Mouse (Mus musculus): ENCODE results near the gene 1700042G07Rik. TPM values are rescaled to one million over a fixed set of nuclear protein-coding genes. Genes with fewer than 3 reads are reported as not detected.

1700042G07Rik gene
- 20.7 TPM for polyA plus RNA-seq (2014; fragmentation: Illumina TruSeq; extraction: RNeasy Lipid Tissue Mini Kit (QIAGEN cat#74804); ENCODE audit: low read depth, low replicate concordance)

DNA sequence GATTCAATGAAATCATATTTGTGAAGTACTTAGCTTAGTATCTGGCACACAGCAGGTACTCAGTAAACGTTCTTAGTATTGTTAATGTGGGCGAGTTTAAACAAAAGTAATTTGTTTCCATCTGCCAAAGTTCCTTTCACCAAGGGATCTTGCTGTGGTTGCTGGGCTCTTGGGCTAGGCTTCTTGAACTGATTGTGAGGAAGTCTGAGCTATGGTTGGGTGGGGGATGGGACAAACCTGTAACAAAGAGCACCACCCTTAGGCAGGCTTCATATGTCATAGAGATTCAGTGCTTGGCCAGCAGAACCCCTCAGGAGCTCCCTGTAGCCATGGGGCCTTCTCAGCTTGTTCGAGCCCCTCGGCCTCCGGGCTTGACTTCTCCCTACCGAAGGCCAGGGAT lies at the start of gene 1700042G07Rik, which contains the start of gene Gm49337:
Gene 1700042G07Rik, plus strand, starts transcription at position 301 of the 400 bp plus-strand sequence.
Gene Gm49337, plus strand, starts transcription at position 313 of the 400 bp plus-strand sequence.

GRCm38 (mm10) chr4:116123602-116124519 lies 49.3 kb upstream of the 1700042G07Rik start, which contains the start of the genes Rad54l and Pomgnt1:
Rad54l (minus strand) TSS chr4:116123690.
Pomgnt1 (plus strand) TSS chr4:116123840.

GRCm38 (mm10) chr4:116151238-116151637 lies 21.9 kb upstream of the 1700042G07Rik start, which contains the start of gene Lurap1:
Lurap1 (minus strand) TSS chr4:116151338.

DNA sequence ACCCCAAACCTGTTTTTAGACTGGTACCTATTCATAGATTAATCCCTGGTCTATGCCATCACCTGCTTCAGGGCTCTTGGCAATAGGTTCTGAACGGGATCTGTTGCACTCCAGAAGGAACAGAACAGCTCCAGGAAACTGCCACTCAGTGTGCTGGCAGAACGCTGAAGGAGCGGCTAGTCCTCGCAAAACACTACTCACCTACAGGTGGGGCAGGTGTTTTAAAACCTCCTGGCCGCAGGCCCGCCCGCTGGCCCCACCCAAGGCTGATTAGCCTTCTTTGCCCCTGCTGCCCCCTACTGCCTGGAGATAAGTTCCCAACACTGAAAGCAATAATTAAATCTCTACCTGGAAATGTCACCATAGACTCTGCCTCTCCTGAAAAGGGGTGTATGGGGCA lies 5.8 kb upstream of the 1700042G07Rik start, which contains the start of gene Tspan1:
Gene Tspan1, minus strand, starts transcription at position 198 of the 400 bp plus-strand sequence.

GRCm38 (mm10) chr4:116221140-116221851 lies 48.1 kb downstream of the 1700042G07Rik start, which contains the start of gene Pik3r3:
Pik3r3 (plus strand) TSS chr4:116221618.

Other genes with a start within 250 kb of the 1700042G07Rik start
- gene Dmbx1, start 233.4 kb upstream of the 1700042G07Rik start, polyA plus RNA-seq (2014; fragmentation: Illumina TruSeq; extraction: RNeasy Lipid Tissue Mini Kit (QIAGEN cat#74804); ENCODE audit: low read depth, low replicate concordance) = not detected
- 40.8 TPM for gene Faah, start 155.4 kb upstream of the 1700042G07Rik start, polyA plus RNA-seq (2014; fragmentation: Illumina TruSeq; extraction: RNeasy Lipid Tissue Mini Kit (QIAGEN cat#74804); ENCODE audit: low read depth, low replicate concordance)
- gene Nsun4, start 119.5 kb upstream of the 1700042G07Rik start, polyA plus RNA-seq (2014; fragmentation: Illumina TruSeq; extraction: RNeasy Lipid Tissue Mini Kit (QIAGEN cat#74804); ENCODE audit: low read depth, low replicate concordance) = 15.4 TPM
- gene Uqcrh, start 98.3 kb upstream of the 1700042G07Rik start, polyA plus RNA-seq (2014; fragmentation: Illumina TruSeq; extraction: RNeasy Lipid Tissue Mini Kit (QIAGEN cat#74804); ENCODE audit: low read depth, low replicate concordance) = 654 TPM
- gene Lrrc41, start 98.1 kb upstream of the 1700042G07Rik start, polyA plus RNA-seq (2014; fragmentation: Illumina TruSeq; extraction: RNeasy Lipid Tissue Mini Kit (QIAGEN cat#74804); ENCODE audit: low read depth, low replicate concordance) = 37.3 TPM
- 1.1 TPM for gene Rad54l, start 49.7 kb upstream of the 1700042G07Rik start, polyA plus RNA-seq (2014; fragmentation: Illumina TruSeq; extraction: RNeasy Lipid Tissue Mini Kit (QIAGEN cat#74804); ENCODE audit: low read depth, low replicate concordance)
- gene Pomgnt1, start 49.5 kb upstream of the 1700042G07Rik start, polyA plus RNA-seq (2014; fragmentation: Illumina TruSeq; extraction: RNeasy Lipid Tissue Mini Kit (QIAGEN cat#74804); ENCODE audit: low read depth, low replicate concordance) = 54.4 TPM
- 4.2 TPM for gene Lurap1, start 22.0 kb upstream of the 1700042G07Rik start, polyA plus RNA-seq (2014; fragmentation: Illumina TruSeq; extraction: RNeasy Lipid Tissue Mini Kit (QIAGEN cat#74804); ENCODE audit: low read depth, low replicate concordance)
- gene Tspan1, start 5.8 kb upstream of the 1700042G07Rik start, polyA plus RNA-seq (2014; fragmentation: Illumina TruSeq; extraction: RNeasy Lipid Tissue Mini Kit (QIAGEN cat#74804); ENCODE audit: low read depth, low replicate concordance) = 41.6 TPM
- not detected for gene Gm49337, start within 50 bp of the 1700042G07Rik start, polyA plus RNA-seq (2014; fragmentation: Illumina TruSeq; extraction: RNeasy Lipid Tissue Mini Kit (QIAGEN cat#74804); ENCODE audit: low read depth, low replicate concordance)
- gene Pik3r3, start 48.2 kb downstream of the 1700042G07Rik start, polyA plus RNA-seq (2014; fragmentation: Illumina TruSeq; extraction: RNeasy Lipid Tissue Mini Kit (QIAGEN cat#74804); ENCODE audit: low read depth, low replicate concordance) = 19.1 TPM